ENCODE assay signal across 8 mouse cellular contexts in genomic region chr12:55447396-55447760, GRCm38 (mm10). TPM values are rescaled to one million over a fixed set of nuclear protein-coding genes. Genes with fewer than 3 reads are reported as not detected.
DNase-seq lines count a peak whose midpoint lies in the region; ATAC-seq and TF ChIP-seq lines count a peak whose summit lies in the region.

No protein-coding gene starts in this region.

- H3K27ac ChIP-seq in kidney, embryonic 14.5 days (ENCODE audit: low read depth, low read length) = peak overlapping the region; percentile 82
- peak overlapping the region; percentile 75 for H3K27ac ChIP-seq in cortical plate, adult 2 months (ENCODE audit: insufficient read depth, low read length)
- H3K27ac ChIP-seq in hindbrain, embryonic 10.5 days = peak overlapping the region; percentile 83
- peak overlapping the region; percentile 76 for H3K27ac ChIP-seq in midbrain, embryonic 10.5 days (replicated peaks)

- no peaks in the 10 kb centered on the region for H3K9me3 ChIP-seq in kidney, embryonic 14.5 days (ENCODE audit: control insufficient read depth, low read length)
- H3K9me3 ChIP-seq in hindbrain, embryonic 10.5 days = no peaks in the 10 kb centered on the region
- H3K9me3 ChIP-seq in midbrain, embryonic 10.5 days (replicated peaks) = no peaks in the 10 kb centered on the region

- TF ChIP-seq CTCF in cortical plate, adult 2 months (IDR thresholded peaks at IDR 0.05; ENCODE audit: extremely low read depth, insufficient read depth, low read length) = no peak

- no peaks in the 10 kb centered on the region for H3K36me3 ChIP-seq in kidney, embryonic 14.5 days (ENCODE audit: control insufficient read depth, insufficient read depth, low read length)
- H3K36me3 ChIP-seq in hindbrain, embryonic 10.5 days = no peaks in the 10 kb centered on the region
- H3K36me3 ChIP-seq in midbrain, embryonic 10.5 days = no peaks in the 10 kb centered on the region

- no peak for TF ChIP-seq POLR2A in cortical plate, adult 2 months (IDR thresholded peaks at IDR 0.05; ENCODE audit: extremely low read depth, insufficient read depth, low read length)

- H3K4me3 ChIP-seq in kidney, embryonic 14.5 days (ENCODE audit: low read length) = no peak overlapping the region
- no peak overlapping the region for H3K4me3 ChIP-seq in cortical plate, adult 2 months (ENCODE audit: insufficient read depth, low read length)
- H3K4me3 ChIP-seq in hindbrain, embryonic 10.5 days = no peak overlapping the region
- H3K4me3 ChIP-seq in midbrain, embryonic 10.5 days = no peak overlapping the region

- DNase-seq in kidney, postnatal 4 days = no peak
- DNase-seq in hindbrain, embryonic 10.5 days (ENCODE audit: low spot score) = no peak
- no peak for DNase-seq in midbrain, embryonic 10.5 days (ENCODE audit: low spot score)
- DNase-seq in layer of hippocampus, adult 9-11 months = no peak

- H3K4me1 ChIP-seq in kidney, embryonic 14.5 days (ENCODE audit: control insufficient read depth, insufficient read depth, low read length) = peaks cover 13% of the 10 kb centered on the region
- H3K4me1 ChIP-seq in cortical plate, adult 2 months (ENCODE audit: control insufficient read depth, insufficient read depth, low read length) = peaks cover 9% of the 10 kb centered on the region
- H3K4me1 ChIP-seq in hindbrain, embryonic 10.5 days (replicated peaks) = peaks cover 51% of the 10 kb centered on the region
- H3K4me1 ChIP-seq in midbrain, embryonic 10.5 days = peaks cover 45% of the 10 kb centered on the region

- no peak overlapping the region for H3K4me2 ChIP-seq in kidney, embryonic 14.5 days (replicated peaks; ENCODE audit: low read depth, low read length)

- no peak for ATAC-seq in kidney, embryonic 14.5 days (ENCODE audit: low FRiP score, low TSS enrichment)
- no peak for ATAC-seq in activated CD4-positive, CD25-positive, alpha-beta regulatory T cell, adult 4 months
- ATAC-seq in cerebellum, adult (ENCODE audit: insufficient number of reproducible peaks, low FRiP score, low TSS enrichment) = no peak

- no peaks in the 10 kb centered on the region for H3K27me3 ChIP-seq in kidney, embryonic 14.5 days (ENCODE audit: control insufficient read depth, insufficient read depth, low read length)
- H3K27me3 ChIP-seq in hindbrain, embryonic 10.5 days (ENCODE audit: insufficient read depth, poor library complexity, severe bottlenecking) = no peaks in the 10 kb centered on the region
- no peaks in the 10 kb centered on the region; the same call in 1 of the 2 replicates for H3K27me3 ChIP-seq in midbrain, embryonic 10.5 days (ENCODE audit: low read depth, poor library complexity, severe bottlenecking)

- WGBS in kidney, embryonic 14.5 days = 67% methylated on average over 11 of the region's 11 CpGs
- WGBS in hindbrain, embryonic 10.5 days = 75% methylated on average over 11 of the region's 11 CpGs
- 85% methylated on average over 11 of the region's 11 CpGs for WGBS in midbrain, embryonic 10.5 days

- no peak overlapping the region for H3K9ac ChIP-seq in kidney, embryonic 14.5 days (ENCODE audit: low read depth, low read length)

RNA-seq across cellular contexts. Expression of gene Nfkbia, which starts 45.1 kb away (rescaled TPM):
- polyA plus RNA-seq in kidney, embryonic 14.5 days (2014; fragmentation: Nextera tagmentation; extraction: Ambion mirVana) = 69.0 and 75.2 TPM in 2 replicates
- 35.4 and 40.2 TPM in 2 replicates for polyA plus RNA-seq in cortical plate, adult 2 months (2012; rRNA removed)
- polyA plus RNA-seq in hindbrain, embryonic 10.5 days (2016; fragmentation: Nextera tagmentation; extraction: Ambion mirVana) = 33.8 and 37.1 TPM in 2 replicates
- polyA plus RNA-seq in midbrain, embryonic 10.5 days (2016; fragmentation: Nextera tagmentation; extraction: Ambion mirVana) = 39.0 and 43.8 TPM in 2 replicates
- polyA plus RNA-seq in activated CD4-positive, CD25-positive, alpha-beta regulatory T cell, adult 4 months (2017; shearing (Covaris generic)) = 100 to 1,000 TPM; 513 to 551 TPM
